Mouse (Mus musculus): ENCODE results near the gene Supt3. TPM values are rescaled to one million over a fixed set of nuclear protein-coding genes. Genes with fewer than 3 reads are reported as not detected.

Gene Supt3
- polyA plus RNA-seq, 1 experiment from 2014 or later = 20.4 TPM

- H3K4me1 ChIP-seq (replicated peaks; ENCODE audit: control insufficient read depth, insufficient read depth, low read length) = 0 out of 2 replicates have a peak, but pooled peaks cover 2% of the 10 kb centered on the region
- H3K27ac ChIP-seq (ENCODE audit: low read length) = no peak overlapping the region
- no peaks in the 10 kb centered on the region for H3K9me3 ChIP-seq (ENCODE audit: control insufficient read depth, low read length)
- WGBS = 77% methylated on average over 1 of the region's 1 CpGs
- ATAC-seq (ENCODE audit: low read depth) = no peak
- H3K4me2 ChIP-seq (ENCODE audit: low read depth, low read length) = no peak overlapping the region
- no peak overlapping the region for H3K9ac ChIP-seq (ENCODE audit: low read length)
- H3K27me3 ChIP-seq (ENCODE audit: control insufficient read depth, insufficient read depth, low read depth, low read length) = no peaks in the 10 kb centered on the region
- H3K36me3 ChIP-seq (ENCODE audit: control insufficient read depth, insufficient read depth, low read length) = no peaks in the 10 kb centered on the region
- no peak overlapping the region for H3K4me3 ChIP-seq (ENCODE audit: low read length)
Measured at GRCm38 (mm10) chr17:44807031-44807430, 30.1 kb downstream of the Supt3 start.

- H3K4me1 ChIP-seq (replicated peaks; ENCODE audit: control insufficient read depth, insufficient read depth, low read length) = peaks cover 6% of the 10 kb centered on the region
- no peaks in the 10 kb centered on the region for H3K36me3 ChIP-seq (ENCODE audit: control insufficient read depth, insufficient read depth, low read length)
- H3K27ac ChIP-seq (ENCODE audit: low read length) = no peak within 1 kb of the TSS
- peak within 1 kb of the TSS; percentile 38; the same call in 1 of the 2 replicates for H3K4me2 ChIP-seq (ENCODE audit: low read depth, low read length)
- ATAC-seq (ENCODE audit: low read depth) = peak; percentile 28; the same call in 1 of the 2 replicates
- no peak within 1 kb of the TSS; the same call in 1 of the 2 replicates for H3K9ac ChIP-seq (ENCODE audit: low read length)
- H3K9me3 ChIP-seq (ENCODE audit: control insufficient read depth, low read length) = no peaks in the 10 kb centered on the region
- 39% methylated on average over 3 of the region's 3 CpGs for WGBS
- no peak within 1 kb of the TSS for H3K4me3 ChIP-seq (ENCODE audit: low read length)
- no peaks in the 10 kb centered on the region for H3K27me3 ChIP-seq (ENCODE audit: control insufficient read depth, insufficient read depth, low read depth, low read length)
Measured at GRCm38 (mm10) chr17:44814508-44815175, 37.7 kb downstream of the Supt3 start, which contains the start of gene Runx2. Runx2 (minus strand) TSS chr17:44814797.

DNA sequence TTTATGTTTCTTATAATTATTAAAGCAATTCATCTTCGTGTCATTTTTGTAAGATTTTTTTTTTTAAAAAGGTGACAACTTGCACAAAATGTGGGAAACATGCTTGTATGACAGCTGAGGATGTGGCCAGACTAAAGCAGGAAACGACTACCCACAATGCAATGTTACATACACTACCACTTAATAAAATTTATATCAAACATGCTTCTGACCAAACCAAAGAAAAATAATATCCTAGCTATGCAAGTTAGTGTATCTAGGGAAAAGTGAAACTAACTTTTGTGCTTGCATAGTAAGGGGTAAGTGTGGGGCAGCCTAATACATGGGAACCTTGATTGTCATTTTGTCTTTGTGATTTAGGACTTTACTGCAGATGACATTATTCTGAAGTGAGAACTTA lies 41.9 kb downstream of the Supt3 start:
- Histone ChIP-seq H3K36me3 (ENCODE audit: control insufficient read depth, insufficient read depth, low read length) (no peaks in the 10 kb centered on the region), H3K27me3 (ENCODE audit: control insufficient read depth, insufficient read depth, low read depth, low read length) (no peaks in the 10 kb centered on the region), H3K4me2 (ENCODE audit: low read depth, low read length) (no peak overlapping the region), H3K27ac (ENCODE audit: low read length) (no peak overlapping the region), H3K9me3 (ENCODE audit: control insufficient read depth, low read length) (no peaks in the 10 kb centered on the region), H3K4me1 (replicated peaks; ENCODE audit: control insufficient read depth, insufficient read depth, low read length) (peaks cover 6% of the 10 kb centered on the region), H3K4me3 (ENCODE audit: low read length) (no peak overlapping the region), H3K9ac (ENCODE audit: low read length) (no peak overlapping the region)
- no peak for ATAC-seq (ENCODE audit: low read depth)
- 74% methylated on average over 2 of the region's 2 CpGs for WGBS

DNA sequence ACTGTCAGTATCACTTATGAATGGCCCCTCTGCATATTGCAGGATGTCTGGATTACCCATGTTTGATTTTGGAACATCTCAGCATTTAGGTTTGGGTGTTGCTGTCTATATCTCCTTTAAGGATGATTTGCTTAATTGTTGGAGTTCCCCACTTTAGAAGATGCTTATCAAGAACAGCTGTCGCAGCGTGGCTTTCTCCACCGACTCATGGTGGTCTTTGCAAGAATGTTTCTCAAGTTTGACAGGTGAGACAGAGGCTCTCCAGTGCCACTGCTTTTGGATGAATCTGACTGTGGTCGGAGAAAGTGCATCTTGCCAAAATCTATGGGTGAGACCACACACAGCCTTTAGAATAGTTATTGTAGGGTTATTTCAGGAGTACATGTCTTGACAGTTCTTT lies 42.9 kb downstream of the Supt3 start:
- Histone ChIP-seq H3K9me3 (ENCODE audit: control insufficient read depth, low read length) (no peaks in the 10 kb centered on the region), H3K27me3 (ENCODE audit: control insufficient read depth, insufficient read depth, low read depth, low read length) (no peaks in the 10 kb centered on the region), H3K36me3 (ENCODE audit: control insufficient read depth, insufficient read depth, low read length) (no peaks in the 10 kb centered on the region), H3K4me3 (ENCODE audit: low read length) (no peak overlapping the region), H3K4me1 (replicated peaks; ENCODE audit: control insufficient read depth, insufficient read depth, low read length) (peaks cover 3% of the 10 kb centered on the region; the same call in 1 of the 2 replicates), H3K4me2 (ENCODE audit: low read depth, low read length) (no peak overlapping the region), H3K9ac (ENCODE audit: low read length) (no peak overlapping the region), H3K27ac (ENCODE audit: low read length) (no peak overlapping the region)
- ATAC-seq (ENCODE audit: low read depth) = no peak
- WGBS = 61% methylated on average over 4 of the region's 4 CpGs

- H3K36me3 ChIP-seq (ENCODE audit: control insufficient read depth, insufficient read depth, low read length) = no peaks in the 10 kb centered on the region
- H3K27ac ChIP-seq (ENCODE audit: low read length) = no peak overlapping the region
- no peak overlapping the region for H3K4me2 ChIP-seq (ENCODE audit: low read depth, low read length)
- no peak for ATAC-seq (ENCODE audit: low read depth)
- no peak overlapping the region for H3K9ac ChIP-seq (ENCODE audit: low read length)
- WGBS = 80% methylated on average over 5 of the region's 5 CpGs
- H3K27me3 ChIP-seq (ENCODE audit: control insufficient read depth, insufficient read depth, low read depth, low read length) = no peaks in the 10 kb centered on the region
- H3K4me3 ChIP-seq (ENCODE audit: low read length) = no peak overlapping the region
- no peaks in the 10 kb centered on the region for H3K9me3 ChIP-seq (ENCODE audit: control insufficient read depth, low read length)
- no peaks in the 10 kb centered on the region for H3K4me1 ChIP-seq (replicated peaks; ENCODE audit: control insufficient read depth, insufficient read depth, low read length)
Measured at GRCm38 (mm10) chr17:44821940-44822339, 45.0 kb downstream of the Supt3 start.

DNA sequence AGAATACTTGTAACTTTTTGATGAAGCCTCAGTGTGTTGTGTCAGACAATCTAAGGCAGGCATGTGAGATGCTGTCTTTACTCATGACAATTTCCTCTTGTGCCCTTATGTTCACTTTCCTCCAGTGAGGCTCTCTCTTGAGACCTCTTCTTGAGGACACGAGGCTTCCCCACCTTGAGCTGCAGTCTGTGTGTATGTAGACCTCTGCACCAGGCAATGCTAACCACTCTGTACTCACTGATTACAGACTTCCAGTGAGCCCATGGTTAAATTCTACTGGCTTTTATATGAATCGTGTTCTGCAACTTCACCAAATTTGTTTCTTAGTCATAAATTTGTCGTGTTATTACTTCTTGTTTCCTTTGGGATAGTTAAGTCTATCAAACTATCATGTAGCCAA lies 50.2 kb downstream of the Supt3 start:
- H3K27ac ChIP-seq (ENCODE audit: low read length) = no peak overlapping the region
- H3K9ac ChIP-seq (ENCODE audit: low read length) = no peak overlapping the region
- no peaks in the 10 kb centered on the region for H3K27me3 ChIP-seq (ENCODE audit: control insufficient read depth, insufficient read depth, low read depth, low read length)
- no peak overlapping the region for H3K4me2 ChIP-seq (ENCODE audit: low read depth, low read length)
- H3K4me3 ChIP-seq (ENCODE audit: low read length) = no peak overlapping the region
- no peak for ATAC-seq (ENCODE audit: low read depth)
- H3K9me3 ChIP-seq (ENCODE audit: control insufficient read depth, low read length) = 0 out of 2 replicates have a peak, but pooled peaks cover 3% of the 10 kb centered on the region
- no peaks in the 10 kb centered on the region for H3K36me3 ChIP-seq (ENCODE audit: control insufficient read depth, insufficient read depth, low read length)
- 81% methylated on average over 3 of the region's 3 CpGs for WGBS
- no peaks in the 10 kb centered on the region for H3K4me1 ChIP-seq (replicated peaks; ENCODE audit: control insufficient read depth, insufficient read depth, low read length)

DNA sequence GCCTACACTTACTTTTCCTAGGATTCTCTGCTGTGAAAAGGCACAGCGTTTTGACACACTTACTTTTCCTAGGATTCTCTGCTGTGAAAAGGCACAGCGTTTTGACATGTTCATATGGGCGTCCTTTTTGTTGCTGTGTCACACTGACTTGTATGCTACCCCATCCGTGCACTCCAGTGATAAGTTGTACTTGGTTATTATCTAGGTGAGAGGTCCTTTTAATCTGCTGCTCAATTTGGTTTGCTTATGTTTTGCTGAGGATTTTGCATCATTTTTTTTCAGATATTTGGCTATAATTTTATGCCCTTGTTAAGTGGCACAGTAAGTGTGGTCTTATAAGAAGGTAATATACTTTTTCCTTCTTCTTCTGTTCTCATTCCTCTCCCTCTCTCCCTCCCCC lies 51.0 kb downstream of the Supt3 start:
- Histone ChIP-seq H3K4me3 (ENCODE audit: low read length) (no peak overlapping the region), H3K9me3 (ENCODE audit: control insufficient read depth, low read length) (0 out of 2 replicates have a peak, but pooled peaks cover 3% of the 10 kb centered on the region), H3K9ac (ENCODE audit: low read length) (no peak overlapping the region), H3K27me3 (ENCODE audit: control insufficient read depth, insufficient read depth, low read depth, low read length) (no peaks in the 10 kb centered on the region), H3K36me3 (ENCODE audit: control insufficient read depth, insufficient read depth, low read length) (no peaks in the 10 kb centered on the region), H3K27ac (ENCODE audit: low read length) (no peak overlapping the region), H3K4me2 (ENCODE audit: low read depth, low read length) (no peak overlapping the region), H3K4me1 (replicated peaks; ENCODE audit: control insufficient read depth, insufficient read depth, low read length) (no peaks in the 10 kb centered on the region)
- no peak for ATAC-seq (ENCODE audit: low read depth)
- WGBS = 68% methylated on average over 4 of the region's 4 CpGs

GRCm38 (mm10) chr17:44829587-44829986 lies 52.6 kb downstream of the Supt3 start:
- Histone ChIP-seq H3K36me3 (ENCODE audit: control insufficient read depth, insufficient read depth, low read length) (no peaks in the 10 kb centered on the region), H3K27ac (ENCODE audit: low read length) (no peak overlapping the region), H3K4me1 (replicated peaks; ENCODE audit: control insufficient read depth, insufficient read depth, low read length) (no peaks in the 10 kb centered on the region), H3K9me3 (ENCODE audit: control insufficient read depth, low read length) (0 out of 2 replicates have a peak, but pooled peaks cover 3% of the 10 kb centered on the region), H3K27me3 (ENCODE audit: control insufficient read depth, insufficient read depth, low read depth, low read length) (no peaks in the 10 kb centered on the region), H3K4me3 (ENCODE audit: low read length) (no peak overlapping the region), H3K4me2 (ENCODE audit: low read depth, low read length) (no peak overlapping the region), H3K9ac (ENCODE audit: low read length) (no peak overlapping the region)
- WGBS = 74% methylated on average over 3 of the region's 3 CpGs
- no peak for ATAC-seq (ENCODE audit: low read depth)

GRCm38 (mm10) chr17:44831201-44831600 lies 54.2 kb downstream of the Supt3 start:
- no peak overlapping the region for H3K4me3 ChIP-seq (ENCODE audit: low read length)
- no peaks in the 10 kb centered on the region for H3K27me3 ChIP-seq (ENCODE audit: control insufficient read depth, insufficient read depth, low read depth, low read length)
- H3K4me2 ChIP-seq (ENCODE audit: low read depth, low read length) = no peak overlapping the region
- H3K9me3 ChIP-seq (ENCODE audit: control insufficient read depth, low read length) = 0 out of 2 replicates have a peak, but pooled peaks cover 3% of the 10 kb centered on the region
- no peaks in the 10 kb centered on the region for H3K4me1 ChIP-seq (replicated peaks; ENCODE audit: control insufficient read depth, insufficient read depth, low read length)
- no peaks in the 10 kb centered on the region for H3K36me3 ChIP-seq (ENCODE audit: control insufficient read depth, insufficient read depth, low read length)
- H3K9ac ChIP-seq (ENCODE audit: low read length) = no peak overlapping the region
- no peak overlapping the region for H3K27ac ChIP-seq (ENCODE audit: low read length)
- no peak for ATAC-seq (ENCODE audit: low read depth)
- 54% methylated on average over 1 of the region's 1 CpGs for WGBS

Data from lung, embryonic 16.5 days (tissue).